Comparison of ENCODE assay signal across 8 mouse cellular contexts in the genomic region with DNA sequence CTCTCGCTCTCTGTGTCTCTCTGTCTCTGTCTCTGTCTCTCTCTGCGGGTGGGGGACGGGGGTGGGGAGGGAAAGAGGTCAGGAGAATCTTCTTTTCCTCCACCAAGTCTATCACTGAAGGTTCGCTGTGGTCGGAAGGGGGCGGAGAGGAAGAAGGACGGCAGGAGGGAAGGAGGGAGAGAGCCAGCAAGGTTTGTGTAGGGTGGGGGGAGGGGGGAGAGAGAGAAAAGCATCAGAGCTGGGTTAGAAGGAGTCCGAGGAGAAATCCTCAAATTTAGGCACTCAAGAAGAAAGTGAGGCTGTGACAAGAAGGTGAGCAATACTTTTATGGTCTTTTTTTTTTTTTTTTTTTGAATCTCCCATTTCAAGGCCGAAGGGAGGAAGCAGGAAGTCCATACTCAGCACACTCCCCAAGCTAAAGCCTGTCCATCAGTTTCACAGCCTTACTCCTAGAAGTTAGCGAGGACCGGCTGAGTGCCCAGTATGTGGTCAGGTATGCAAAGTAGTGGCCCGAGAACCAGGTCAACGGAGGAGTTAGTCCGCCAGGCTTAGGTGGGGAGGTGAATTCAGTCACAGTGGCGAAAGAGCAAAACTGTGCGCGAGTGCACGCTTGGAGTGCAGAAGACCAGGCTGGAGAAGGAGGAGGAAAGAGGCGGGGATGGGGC. TPM values are rescaled to one million over a fixed set of nuclear protein-coding genes. Genes with fewer than 3 reads are reported as not detected.
DNase-seq lines count a peak whose midpoint lies in the region; TF ChIP-seq lines count a peak whose summit lies in the region.

No protein-coding gene starts in this region.

- peak; percentile 84 for DNase-seq in 3T3-L1 (ENCODE audit: low read depth, low spot score)
- peak; percentile 11 to 36 for DNase-seq in B cell, adult 2 months
- DNase-seq in cerebellum, adult 2 months, result no peak
- peak; percentile 58 for DNase-seq in forelimb bud, embryonic 11.5 days (ENCODE audit: low read depth, low spot score)
- DNase-seq in kidney, adult 2 months, result no peak
- peak; percentile 29 for DNase-seq in splenic B cell, adult 2 months (ENCODE audit: low read depth, low spot score)
- no peak for DNase-seq in adrenal gland, postnatal 4 days (ENCODE audit: low spot score in 2 of 2)

- 4% methylated on average over 18 of the region's 19 CpGs for WGBS in cerebellum, adult 2 months
- WGBS in kidney, adult 2 months, result 1% methylated on average over 17 of the region's 19 CpGs
- 13% methylated on average over 10 of the region's 19 CpGs for WGBS in macrophage (ENCODE audit: missing documents)

- H3K36me3 ChIP-seq in kidney, adult 2 months (ENCODE audit: control insufficient read depth, insufficient read depth, low read length), result no peaks in the 10 kb centered on the region
- no peaks in the 10 kb centered on the region for H3K36me3 ChIP-seq in macrophage (ENCODE audit: inconsistent target)
- no peaks in the 10 kb centered on the region for H3K36me3 ChIP-seq in splenic B cell, adult 2 months (ENCODE audit: control insufficient read depth, insufficient read depth, low read length, poor library complexity, severe bottlenecking)

- no peak for TF ChIP-seq CTCF in cerebellum, adult 2 months (IDR thresholded peaks at IDR 0.05; ENCODE audit: borderline replicate concordance, insufficient read depth, low read depth, low read length)
- no peak for TF ChIP-seq CTCF in kidney, adult 2 months (conservative IDR thresholded peaks at IDR 0.05; ENCODE audit: insufficient read depth, insufficient read length, low read depth, low read length)

- TF ChIP-seq POLR2A in cerebellum, adult 2 months (IDR thresholded peaks at IDR 0.05; ENCODE audit: borderline replicate concordance, insufficient read depth, low read length), result no peak
- TF ChIP-seq POLR2A in kidney, adult 2 months (IDR thresholded peaks at IDR 0.05; ENCODE audit: low read depth, low read length), result no peak

- no peaks in the 10 kb centered on the region for H3K27me3 ChIP-seq in cerebellum, adult 2 months (ENCODE audit: control insufficient read depth, insufficient read depth, low read length)
- no peaks in the 10 kb centered on the region for H3K27me3 ChIP-seq in kidney, adult 2 months (replicated peaks; ENCODE audit: control insufficient read depth, insufficient read depth, low read length)
- H3K27me3 ChIP-seq in splenic B cell, adult 2 months (ENCODE audit: control insufficient read depth, insufficient read depth, low read length, poor library complexity, severe bottlenecking), result no peaks in the 10 kb centered on the region

- H3K4me1 ChIP-seq in cerebellum, adult 2 months (ENCODE audit: control insufficient read depth, insufficient read depth, low read length), result no peaks in the 10 kb centered on the region
- H3K4me1 ChIP-seq in kidney, adult 2 months (ENCODE audit: control insufficient read depth, insufficient read depth, low read length), result peaks cover 5% of the 10 kb centered on the region; the same call in 1 of the 2 replicates

- peaks cover 32% of the 10 kb centered on the region for H3K79me2 ChIP-seq in macrophage (ENCODE audit: inconsistent target)

- no peak overlapping the region for H3K27ac ChIP-seq in cerebellum, adult 2 months (ENCODE audit: insufficient read depth, low read length)
- H3K27ac ChIP-seq in kidney, adult 2 months (ENCODE audit: insufficient read depth, low read depth, low read length), result peak overlapping the region; percentile 99
- peak overlapping the region; percentile 79 for H3K27ac ChIP-seq in macrophage

- H3K4me3 ChIP-seq in cerebellum, adult 2 months (replicated peaks; ENCODE audit: insufficient read depth, low read depth, low read length), result peak overlapping the region; percentile 91
- H3K4me3 ChIP-seq in kidney, adult 2 months (ENCODE audit: insufficient read depth, low read depth, low read length), result peak overlapping the region; percentile 100
- H3K4me3 ChIP-seq in macrophage (ENCODE audit: inconsistent target), result peak overlapping the region; percentile 28

RNA-seq across cellular contexts. Expression of gene Tmem164, which starts 0.7 kb away (rescaled TPM):
- polyA plus RNA-seq in cerebellum, adult 2 months (2012; rRNA removed), result 17.8 and 18.1 TPM in 2 replicates
- 15.9 and 16.3 TPM in 2 replicates for polyA plus RNA-seq in kidney, adult 2 months (2012; rRNA removed)
- total RNA-seq in macrophage (2018; cell fraction: chromatin; rRNA removed), result 100 to 1,000 TPM in 25 of 26 experiments, 10 to 100 TPM in 1; 96.0 to 161 (median 141) TPM
- total RNA-seq in macrophage (2018; cell fraction: cytosol; rRNA removed), result 100 to 1,000 TPM in 1 of 26 experiments, 10 to 100 TPM in 25; 59.6 to 105 (median 79.5) TPM
- 100 to 1,000 TPM in 24 of 26 experiments, 10 to 100 TPM in 2; 92.3 to 175 (median 142) TPM for total RNA-seq in macrophage (2018; cell fraction: nucleus; rRNA removed)
- 47.1 to 61.4 TPM (median 59.5 TPM) in 3 replicates for polyA plus RNA-seq in macrophage (2018)
- 10 to 100 TPM; 64.3 to 68.8 TPM for total RNA-seq in adrenal gland, postnatal 4 days (2021)

Comparison
In these comparisons a context has a peak if more than half of its experiments do, and no peak if none do; other contexts are left out.
1. DNase-seq: peak in 3T3-L1 (single experiment), B cell, adult 2 months (2 of 2), forelimb bud, embryonic 11.5 days (single experiment) and splenic B cell, adult 2 months (single experiment); none in cerebellum, adult 2 months (0 of 2), kidney, adult 2 months (single experiment) and adrenal gland, postnatal 4 days (0 of 2).
2. H3K4me3 ChIP-seq: peak in every context shown above with its lines; median percentile 100 in kidney, adult 2 months; 91 in cerebellum, adult 2 months; 28 in macrophage.